Mouse (Mus musculus) inflammation-experienced regulatory T-cells, adult 6 months (primary cell): ENCODE results near the gene Gucy2g. TPM values are rescaled to one million over a fixed set of nuclear protein-coding genes. Genes with fewer than 3 reads are reported as not detected.
"Not testable (repeated sequence)": the region's sequence is repeated elsewhere in the genome, so short reads cannot be mapped to it uniquely, and the experiment has no call there.

ENCODE experiments used
- ATAC-seq: one replicate; pipeline ENCODE4 v1.8.0; 2017
- polyA plus RNA-seq, 3 experiments: library from polyadenylated mRNA; unstranded; fragments of 100-300 nt; shearing (Covaris generic); gene quantifications; one replicate each; pipeline ENCODE4 v1.2.1; 2017

Gucy2g gene
- polyA plus RNA-seq, 3 experiments from 2014 or later: 0.18 to 0.56 (median 0.46) TPM

- ATAC-seq: no peak
These were observed 42.7 kb downstream of the Gucy2g start for GRCm38 (mm10) chr19:55198303-55198702.

DNA sequence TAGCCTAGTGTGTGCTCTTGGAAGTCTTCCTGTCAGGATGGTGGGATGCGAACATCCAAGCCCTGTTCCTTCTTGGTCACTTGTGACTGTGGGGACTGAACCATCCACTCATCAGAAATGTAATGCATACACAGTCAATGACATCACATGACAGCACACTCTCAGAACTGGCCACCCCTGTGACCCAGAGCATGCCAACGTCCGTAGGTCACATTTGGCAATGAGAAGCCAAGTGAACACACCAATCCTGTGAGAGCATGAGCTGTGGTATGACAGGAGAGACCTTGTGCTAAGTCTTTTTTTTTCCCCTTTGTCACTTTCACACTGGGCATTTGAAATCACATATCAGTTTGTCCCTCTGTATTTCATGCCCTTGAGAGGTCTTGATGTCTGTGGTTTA, 45.5 kb downstream of the Gucy2g start:
- no peak for ATAC-seq

- ATAC-seq: no peak
These were observed 46.4 kb downstream of the Gucy2g start for GRCm38 (mm10) chr19:55194520-55195170.

DNA sequence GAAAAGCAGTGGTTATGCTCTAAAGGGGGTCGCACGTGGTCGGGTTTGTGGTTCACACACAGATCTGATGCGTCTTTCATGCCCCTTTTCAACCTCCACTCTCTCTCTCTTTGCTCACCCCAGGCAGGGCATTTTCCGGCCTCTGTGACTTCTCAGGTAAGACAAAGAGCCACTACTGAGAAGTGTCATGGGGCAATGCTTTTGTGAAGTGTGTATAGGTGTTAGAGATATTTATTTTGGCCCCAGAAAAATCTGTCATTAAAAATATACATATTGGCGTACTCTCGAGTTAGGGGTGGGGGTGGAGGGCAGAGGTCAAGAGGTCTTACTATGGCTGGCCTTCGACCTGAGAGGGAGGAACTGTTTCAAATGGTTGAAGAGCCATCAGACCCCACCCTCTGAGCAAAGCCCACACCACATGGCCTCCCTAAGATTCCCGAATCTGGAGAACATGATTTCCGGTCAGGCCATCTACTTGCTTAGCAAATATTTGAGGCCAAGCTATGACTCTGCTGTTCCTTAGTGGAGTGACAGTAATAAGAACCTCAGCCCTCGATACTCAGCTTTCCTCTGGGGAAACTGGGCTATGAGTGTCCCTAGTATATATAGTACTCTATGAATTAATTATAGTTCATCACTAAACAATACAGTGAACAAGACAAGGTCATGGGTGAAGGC, 47.2 kb downstream of the Gucy2g start:
- ATAC-seq: no peak

DNA sequence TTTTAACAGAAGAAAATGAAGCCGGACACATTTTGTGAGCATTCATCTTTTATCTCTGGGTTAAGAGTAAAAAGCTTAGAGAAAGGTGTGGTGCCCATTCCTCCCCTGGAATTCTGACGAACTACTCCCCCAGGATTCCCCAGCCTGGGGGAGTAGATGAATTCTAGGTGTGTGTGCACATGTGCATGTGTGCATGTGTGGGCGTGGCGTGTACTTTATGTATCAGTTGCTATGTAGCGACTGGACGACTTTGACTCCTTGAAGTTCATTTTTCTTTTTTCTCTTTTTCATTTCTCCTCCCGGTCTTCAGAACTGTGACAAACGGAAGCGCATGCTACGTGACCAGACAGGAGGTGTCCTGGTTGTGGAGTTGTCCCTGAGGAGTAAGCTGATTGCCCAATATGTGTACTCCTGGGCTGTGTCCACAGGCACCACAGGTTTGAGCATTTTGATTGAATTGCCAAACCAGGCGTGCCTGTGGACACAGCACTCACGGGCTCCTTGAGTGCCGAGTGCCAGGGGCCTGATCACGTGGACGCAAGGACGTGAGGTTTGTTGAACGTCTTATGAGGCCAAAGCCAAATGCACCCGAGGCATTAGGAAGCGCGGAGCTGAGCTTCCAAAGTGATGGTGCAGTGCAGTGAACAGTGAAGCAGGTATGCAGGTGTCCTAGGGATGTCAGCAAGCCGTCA, 48.6 kb downstream of the Gucy2g start:
- ATAC-seq: no peak

DNA sequence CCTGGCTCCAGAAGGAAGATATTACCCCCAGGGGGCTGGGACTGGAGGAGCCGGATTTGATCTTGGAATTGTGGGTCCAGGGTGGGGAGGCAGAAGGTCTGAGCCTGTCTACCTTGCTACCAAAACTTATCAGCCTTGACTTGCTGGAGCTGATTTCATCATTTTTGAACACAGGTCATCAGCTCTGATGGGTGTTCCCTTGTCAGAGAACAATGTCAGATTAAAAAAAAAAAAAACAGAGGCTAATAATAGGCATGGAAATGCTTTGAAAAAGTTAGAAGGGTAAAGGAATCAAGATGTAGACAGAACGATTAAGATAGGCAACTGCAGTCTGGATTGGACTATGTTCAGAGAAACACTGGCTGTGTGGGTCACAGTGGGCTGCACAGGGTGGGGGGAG, 49.4 kb downstream of the Gucy2g start:
- no peak for ATAC-seq

- ATAC-seq: no peak
These were observed 51.0 kb downstream of the Gucy2g start for GRCm38 (mm10) chr19:55190065-55190464.

- ATAC-seq: no peak
These were observed 55.4 kb downstream of the Gucy2g start for GRCm38 (mm10) chr19:55185651-55186050.

DNA sequence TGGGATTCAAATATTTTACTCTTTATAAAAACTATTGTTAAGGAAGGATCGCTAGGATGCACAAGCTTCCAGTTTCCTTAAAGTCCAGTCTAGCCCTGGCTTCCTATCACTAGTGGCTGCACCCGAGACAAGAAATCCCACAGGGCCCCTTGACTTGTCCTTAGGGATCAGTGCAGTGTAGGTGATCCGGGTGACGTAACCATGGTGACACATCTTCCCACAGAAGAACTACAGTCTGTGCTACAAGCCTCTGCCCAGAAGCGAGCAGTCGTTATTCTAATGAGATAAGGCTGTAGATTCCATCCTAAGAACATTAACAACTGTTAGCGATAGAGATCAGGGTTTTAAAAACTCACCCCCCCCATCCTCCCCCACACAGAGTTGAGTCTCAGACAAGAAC, 56.0 kb downstream of the Gucy2g start:
- ATAC-seq: no peak

DNA sequence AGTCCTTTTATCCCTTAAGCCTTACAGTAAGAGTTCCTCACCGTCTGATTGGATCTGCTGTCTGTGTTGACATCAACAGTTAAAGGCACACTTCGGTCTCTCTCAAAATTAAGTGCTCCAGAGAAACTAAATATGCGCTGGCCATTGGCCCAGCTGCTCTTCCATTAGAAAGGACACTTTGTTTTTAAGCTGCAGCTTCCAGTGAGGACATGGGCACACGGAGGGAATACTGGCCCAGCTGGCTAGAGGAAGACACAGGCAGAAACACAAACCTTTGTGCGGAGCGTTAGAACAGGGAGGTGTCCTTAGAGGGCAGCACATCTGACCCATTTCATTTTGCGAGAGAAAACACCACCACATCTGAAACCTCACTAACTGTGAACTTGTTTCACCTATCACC, 56.6 kb downstream of the Gucy2g start:
- no peak for ATAC-seq

- no peak for ATAC-seq
These were observed 60.6 kb downstream of the Gucy2g start, which contains the start of gene Tectb for GRCm38 (mm10) chr19:55180433-55180832. Gene Tectb (plus strand): TSS chr19:55180733.

- no peak for ATAC-seq
These were observed 63.9 kb downstream of the Gucy2g start for GRCm38 (mm10) chr19:55177143-55177542.

GRCm38 (mm10) chr19:55171585-55171984, 69.5 kb downstream of the Gucy2g start:
- no peak for ATAC-seq

GRCm38 (mm10) chr19:55170399-55170798, 70.6 kb downstream of the Gucy2g start:
- ATAC-seq: no peak

- not testable (repeated sequence) for ATAC-seq
These were observed 71.8 kb downstream of the Gucy2g start for GRCm38 (mm10) chr19:55169236-55169729.

DNA sequence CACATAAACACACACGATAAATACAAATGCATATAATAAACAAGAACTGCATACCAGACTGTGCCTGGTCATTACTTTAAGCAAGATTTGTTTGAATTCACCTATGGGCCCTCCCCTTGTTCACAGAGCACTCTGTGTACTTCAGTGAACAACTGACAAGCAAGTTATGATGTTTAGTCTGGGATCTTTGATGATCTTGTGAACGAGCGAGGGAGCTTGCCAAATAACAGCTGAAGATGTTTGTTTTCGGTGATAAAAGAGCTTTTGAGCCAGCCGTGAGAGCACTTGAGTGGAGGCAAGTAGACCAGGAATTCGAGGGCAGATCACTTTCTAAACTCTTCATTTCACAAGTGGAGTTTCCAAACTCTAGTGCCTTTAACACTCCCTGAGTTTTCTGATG, 72.7 kb downstream of the Gucy2g start:
- ATAC-seq: no peak

DNA sequence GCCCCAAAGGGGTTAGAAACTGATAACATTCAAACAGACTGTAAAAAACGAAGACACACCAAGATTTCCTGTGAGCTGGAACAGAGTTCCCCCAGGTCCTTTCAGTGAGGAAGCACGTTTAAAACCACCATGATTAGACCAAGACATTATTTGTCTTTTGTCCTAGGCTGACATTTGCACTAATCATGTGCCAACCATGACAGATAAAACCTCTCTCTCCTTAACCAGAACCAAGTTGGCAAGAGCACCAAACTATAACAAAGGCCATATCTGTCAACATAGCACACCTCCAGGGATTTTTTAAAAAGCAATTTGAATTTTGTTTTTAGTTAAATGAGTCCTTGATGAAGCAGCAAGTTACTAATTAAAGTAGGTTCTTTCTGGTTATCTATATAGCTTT, 73.3 kb downstream of the Gucy2g start:
- no peak for ATAC-seq

- ATAC-seq: no peak
These were observed 74.3 kb downstream of the Gucy2g start for GRCm38 (mm10) chr19:55166741-55167140.

- ATAC-seq: no peak
These were observed 75.1 kb downstream of the Gucy2g start for GRCm38 (mm10) chr19:55165954-55166353.

- no peak for ATAC-seq
These were observed 75.7 kb downstream of the Gucy2g start for GRCm38 (mm10) chr19:55165183-55165865.

- no peak for ATAC-seq
These were observed 76.9 kb downstream of the Gucy2g start for GRCm38 (mm10) chr19:55164162-55164561.

- no peak for ATAC-seq
These were observed 78.8 kb downstream of the Gucy2g start for GRCm38 (mm10) chr19:55162271-55162670.

DNA sequence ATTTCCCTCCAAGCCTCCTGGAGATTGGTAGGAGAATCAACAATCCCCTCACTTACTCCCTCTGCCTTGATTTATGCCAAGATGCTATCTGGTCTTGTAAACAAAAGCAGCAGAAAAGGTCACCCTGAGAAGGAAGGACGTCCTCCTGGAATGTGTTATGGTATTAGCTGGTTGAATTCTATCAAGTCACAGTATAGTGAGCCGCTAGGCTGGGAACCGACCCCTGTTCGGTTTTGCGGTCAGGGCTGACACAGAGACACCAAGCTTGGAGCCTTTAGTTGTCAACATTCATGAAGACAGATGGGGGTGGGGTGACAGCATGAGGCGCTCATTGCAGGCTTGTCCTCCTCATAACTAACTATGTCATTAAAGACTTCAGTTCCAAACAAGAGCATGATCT, 81.2 kb downstream of the Gucy2g start:
- ATAC-seq: no peak
